Mouse (Mus musculus): ENCODE measurements around the gene Galnt9.

DNA sequence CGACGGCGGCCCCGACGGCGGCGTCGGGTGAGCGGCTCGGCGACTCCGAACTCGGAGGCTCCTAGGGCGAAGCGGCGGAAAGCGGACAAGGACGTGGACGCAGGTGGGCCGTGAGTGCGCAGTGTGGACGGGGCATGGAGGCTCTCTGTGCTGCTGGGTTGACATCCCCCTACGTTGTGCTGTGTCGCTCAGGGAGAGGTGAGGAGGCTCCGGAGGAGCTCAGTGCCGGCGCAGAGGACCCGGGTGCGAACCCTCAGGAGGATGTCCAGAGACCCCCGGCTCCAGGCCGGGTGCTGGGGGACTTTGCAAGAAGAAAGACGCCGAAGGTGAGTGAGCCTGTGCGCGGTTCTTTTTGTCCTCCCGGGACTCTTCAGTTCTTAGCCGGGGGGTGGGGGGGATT lies 109.5 kb downstream of the Galnt9 start:
- no peak for TF ChIP-seq POLR2A (IDR thresholded peaks at IDR 0.05; ENCODE audit: low read depth, low read length)
- TF ChIP-seq CTCF (IDR thresholded peaks at IDR 0.05; ENCODE audit: borderline replicate concordance, insufficient read depth, low read length) = no peak
